Mouse (Mus musculus) heart, adult 2 months (tissue): Measurements from ENCODE around the gene Hoxa11. TPM values are rescaled to one million over a fixed set of nuclear protein-coding genes. Genes with fewer than 3 reads are reported as not detected.

Experiments
- DNase-seq, 2 experiments: peaks; one replicate each; pipeline ENCODE4 v3.0.0; 2021
- H3K27ac ChIP-seq: fragments of 200-600 bp; 2 replicates; pipeline ENCODE4 v1.8.1; 2022
- H3K27me3 ChIP-seq: fragments of 200-500 bp; 2 replicates; pipeline ENCODE4 v1.6.1; 2012; ENCODE audit warnings: mild to moderate bottlenecking, low read length, inconsistent platforms, mixed read lengths; ENCODE audit not compliant: control insufficient read depth, insufficient read depth
- H3K36me3 ChIP-seq: fragments of 200-500 bp; 2 replicates; pipeline ENCODE4 v1.6.1; 2012; ENCODE audit warnings: low read length, inconsistent platforms; ENCODE audit not compliant: control insufficient read depth, insufficient read depth
- H3K4me1 ChIP-seq: fragments of 200-500 bp; 2 replicates; pipeline ENCODE4 v1.6.1; 2011; ENCODE audit warnings: low read length; ENCODE audit not compliant: control insufficient read depth, insufficient read depth
- H3K4me3 ChIP-seq: fragments of 200-600 bp; 2 replicates; pipeline ENCODE4 v1.8.1; 2022
- H3K79me2 ChIP-seq: fragments of 200-500 bp; replicated peaks from 2 replicates; pipeline ENCODE4 v1.6.1; 2012; ENCODE audit warnings: mild to moderate bottlenecking, inconsistent platforms, low read length, moderate library complexity, mixed read lengths; ENCODE audit not compliant: control insufficient read depth, insufficient read depth
- H3K9ac ChIP-seq: fragments of 200-500 bp; 2 replicates; pipeline ENCODE4 v1.6.1; 2012; ENCODE audit warnings: low read depth, mild to moderate bottlenecking, control low read depth, inconsistent platforms, low read length, mixed read lengths
- CTCF ChIP-seq: fragments of 200-600 bp; IDR thresholded peaks from 2 replicates; pipeline ENCODE4 v1.8.1; 2022; ENCODE audit warnings: antibody characterized with exemption, mild to moderate bottlenecking, moderate library complexity
- EP300 ChIP-seq: fragments of 200-500 bp; IDR thresholded peaks from 2 replicates; pipeline ENCODE4 v1.6.1; 2011; ENCODE audit warnings: low read depth, low read length, control low read depth; ENCODE audit not compliant: insufficient read depth
- POLR2A ChIP-seq: fragments of 200-500 bp; IDR thresholded peaks from 2 replicates; pipeline ENCODE4 v1.6.1; 2011; ENCODE audit warnings: mild to moderate bottlenecking, low read depth, low read length, control low read depth; ENCODE audit not compliant: insufficient read depth
- WGBS: fragments of 180-500 bp; shearing (Covaris S2); methylation state at CpG from one replicate; pipeline ENCODE4 v1.1.7; 2018; 5-methylcytosine and 5-hydroxymethylcytosine counted together
- intact Hi-C: fragments of 180-260 bp; cut with DNase I; formaldehyde crosslinking; loops from one replicate; pipeline ENCODE4 v1.15.1; 2025
- polyA plus RNA-seq: library from polyadenylated mRNA; depleted of rRNA; stranded (reverse); fragments of >200 nt; gene quantifications from 2 replicates; pipeline ENCODE4 v1.2.3, GENCODE M21; 2012
- total RNA-seq, 2 experiments: library from RNA; stranded (reverse); gene quantifications; 2 replicates each; pipeline ENCODE4 v1.2.3; 2021

Hoxa11 gene
- total and polyA plus RNA-seq, 3 experiments: not detected

DNA sequence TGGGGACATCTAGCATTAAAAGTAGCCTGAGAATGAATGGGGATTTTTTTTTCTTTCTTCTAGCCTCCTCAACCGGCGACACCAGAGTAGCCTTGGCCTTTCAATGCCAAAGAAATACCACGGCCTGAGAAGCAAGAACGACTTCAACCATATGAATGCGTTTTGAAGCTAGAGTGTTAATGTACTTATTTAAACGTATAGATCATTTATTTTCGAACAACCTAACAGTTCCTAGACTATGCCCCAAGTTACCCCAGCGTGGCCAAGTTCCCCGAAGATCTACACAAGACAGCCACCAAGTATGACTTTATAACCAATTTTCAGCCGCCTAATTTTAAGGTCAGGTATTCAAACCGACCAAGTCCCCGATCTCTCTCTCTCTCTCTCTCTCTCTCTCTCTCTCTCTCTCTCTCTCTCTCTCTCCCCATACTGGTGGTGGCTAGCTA is 24.7 kb downstream of the Hoxa11 start:
- Histone ChIP-seq H3K79me2 (no peaks in the 10 kb centered on the region), H3K9ac (no peak overlapping the region), H3K36me3 (no peaks in the 10 kb centered on the region), H3K4me1 (peaks cover 1% of the 10 kb centered on the region; the same call in 1 of the 2 replicates), H3K4me3 (no peak overlapping the region; the same call in 1 of the 2 replicates), H3K27me3 (peaks cover 43% of the 10 kb centered on the region), H3K27ac (no peak overlapping the region)
- TF ChIP-seq CTCF (no peak), EP300 (no peak), POLR2A (no peak)
- peak in 1 of 2 experiments; percentile 25 for DNase-seq
- 21% methylated on average over 12 of the region's 12 CpGs for WGBS
- intact Hi-C loops: loop anchor here (1.0 to 5.0 kb wide), 4 partner anchors 10 to 839 kb away; no protein-coding TSS in a partner anchor

DNA sequence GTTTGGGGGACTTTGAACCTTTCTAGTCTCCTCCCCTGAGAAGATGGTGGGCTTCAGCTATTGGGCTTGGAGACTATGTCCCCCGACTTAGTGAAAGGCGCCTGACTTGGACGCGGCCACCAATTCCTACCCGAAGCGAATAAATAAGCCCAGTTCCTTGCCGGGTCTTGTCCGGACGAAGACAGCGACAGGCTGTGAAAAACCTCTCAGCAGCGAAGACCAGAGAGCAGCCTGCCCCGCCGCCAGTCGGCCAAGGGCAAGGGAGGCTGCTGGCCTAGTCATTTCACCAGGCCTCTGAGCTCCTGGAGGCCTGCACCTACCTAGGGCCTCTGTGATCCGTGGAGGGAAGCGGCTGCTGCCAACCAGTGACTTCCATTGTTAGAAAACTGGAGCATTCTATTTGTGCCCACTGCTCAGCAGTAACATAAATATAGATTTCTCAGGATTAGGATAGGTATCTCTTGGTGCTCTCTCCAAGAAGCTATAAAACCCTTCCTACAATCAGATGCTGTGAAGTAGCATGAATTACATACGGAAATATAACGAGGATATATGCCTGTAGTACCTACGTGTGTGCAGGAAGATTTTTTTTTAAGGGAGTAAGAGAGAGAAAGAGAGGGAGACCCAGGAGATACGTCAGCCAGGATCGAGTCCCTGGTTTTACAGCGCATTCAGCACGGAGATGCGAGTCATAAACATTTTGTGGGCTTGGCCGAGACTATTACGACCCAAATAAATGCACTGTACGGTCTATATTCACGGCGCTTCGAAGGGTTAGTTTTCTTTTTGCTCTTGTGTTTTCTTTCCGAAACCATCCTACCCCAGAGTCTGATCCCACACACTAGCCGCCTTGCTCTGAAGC is 25.4 kb downstream of the Hoxa11 start:
- Histone ChIP-seq H3K79me2 (no peaks in the 10 kb centered on the region), H3K4me3 (no peak overlapping the region), H3K36me3 (no peaks in the 10 kb centered on the region), H3K27ac (no peak overlapping the region), H3K4me1 (peaks cover 1% of the 10 kb centered on the region; the same call in 1 of the 2 replicates), H3K27me3 (peaks cover 41% of the 10 kb centered on the region), H3K9ac (no peak overlapping the region)
- TF ChIP-seq POLR2A: no peak
- no peak for TF ChIP-seq CTCF
- TF ChIP-seq EP300: no peak
- peak in 1 of 2 experiments; percentile 31 for DNase-seq
- 49% methylated on average over 32 of the region's 32 CpGs for WGBS
- intact Hi-C loops: loop anchor here (2.0 to 5.0 kb wide), 3 partner anchors 343 to 838 kb away; no protein-coding TSS in a partner anchor

DNA sequence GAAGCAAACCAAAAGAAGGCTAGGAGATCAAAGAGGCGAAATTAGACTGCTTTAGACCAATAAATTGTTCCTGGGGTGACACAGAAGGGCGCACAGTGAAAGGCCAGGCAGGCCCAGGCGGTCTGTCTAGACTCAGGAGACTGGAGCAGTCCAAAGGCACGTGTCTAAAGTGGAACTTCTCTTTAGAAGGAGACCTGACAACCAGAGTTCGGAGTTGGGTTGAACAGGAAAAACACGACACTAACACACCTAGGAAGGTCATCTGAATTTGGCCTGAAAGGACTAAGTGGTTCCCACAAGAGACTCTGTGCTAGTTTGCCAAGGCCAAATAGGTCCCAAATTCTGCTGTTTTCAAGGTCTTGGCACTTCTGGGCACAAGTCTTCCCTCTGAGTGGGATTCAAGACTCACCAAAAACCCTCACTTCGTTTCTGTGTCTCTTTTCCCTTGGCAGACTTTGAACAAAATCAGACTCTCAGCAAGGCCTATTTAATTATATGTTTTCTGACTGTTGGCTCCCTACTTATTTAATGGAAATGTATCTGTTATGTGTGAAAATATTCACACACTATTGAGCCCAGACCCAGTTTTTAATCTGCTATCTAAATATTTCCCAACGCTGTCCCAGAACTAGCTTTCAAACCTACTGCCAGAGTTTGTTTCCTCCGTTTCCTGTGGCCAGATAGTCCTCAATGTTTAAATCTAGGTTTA is 26.2 kb downstream of the Hoxa11 start:
- no peaks in the 10 kb centered on the region for H3K79me2 ChIP-seq
- TF ChIP-seq EP300 (no peak), POLR2A (no peak), CTCF (no peak)
- H3K27me3 ChIP-seq: peaks cover 42% of the 10 kb centered on the region
- H3K4me3 ChIP-seq: no peak overlapping the region
- peak in 1 of 2 experiments; percentile 16 for DNase-seq
- H3K27ac ChIP-seq: no peak overlapping the region
- intact Hi-C loops: loop anchor here (5.0 kb wide), 1 partner anchor 33 kb away; no protein-coding TSS in a partner anchor
- H3K36me3 ChIP-seq: no peaks in the 10 kb centered on the region
- WGBS: 60% methylated on average over 9 of the region's 9 CpGs
- H3K4me1 ChIP-seq: peaks cover 1% of the 10 kb centered on the region; the same call in 1 of the 2 replicates
- H3K9ac ChIP-seq: no peak overlapping the region

- DNase-seq: peak in 1 of 2 experiments; percentile 20
- H3K36me3 ChIP-seq: no peaks in the 10 kb centered on the region
- H3K9ac ChIP-seq: no peak overlapping the region
- H3K27me3 ChIP-seq: peaks cover 45% of the 10 kb centered on the region
- TF ChIP-seq CTCF (no peak), POLR2A (no peak), EP300 (no peak)
- H3K79me2 ChIP-seq: no peaks in the 10 kb centered on the region
- peaks cover 1% of the 10 kb centered on the region; the same call in 1 of the 2 replicates for H3K4me1 ChIP-seq
- no peak overlapping the region for H3K27ac ChIP-seq
- no peak overlapping the region for H3K4me3 ChIP-seq
- 18% methylated on average over 14 of the region's 14 CpGs for WGBS
- intact Hi-C loops: loop anchor here (5.0 kb wide), 1 partner anchor 34 kb away; no protein-coding TSS in a partner anchor
These were observed 26.9 kb downstream of the Hoxa11 start for GRCm38 (mm10) chr6:52218643-52219215.

DNA sequence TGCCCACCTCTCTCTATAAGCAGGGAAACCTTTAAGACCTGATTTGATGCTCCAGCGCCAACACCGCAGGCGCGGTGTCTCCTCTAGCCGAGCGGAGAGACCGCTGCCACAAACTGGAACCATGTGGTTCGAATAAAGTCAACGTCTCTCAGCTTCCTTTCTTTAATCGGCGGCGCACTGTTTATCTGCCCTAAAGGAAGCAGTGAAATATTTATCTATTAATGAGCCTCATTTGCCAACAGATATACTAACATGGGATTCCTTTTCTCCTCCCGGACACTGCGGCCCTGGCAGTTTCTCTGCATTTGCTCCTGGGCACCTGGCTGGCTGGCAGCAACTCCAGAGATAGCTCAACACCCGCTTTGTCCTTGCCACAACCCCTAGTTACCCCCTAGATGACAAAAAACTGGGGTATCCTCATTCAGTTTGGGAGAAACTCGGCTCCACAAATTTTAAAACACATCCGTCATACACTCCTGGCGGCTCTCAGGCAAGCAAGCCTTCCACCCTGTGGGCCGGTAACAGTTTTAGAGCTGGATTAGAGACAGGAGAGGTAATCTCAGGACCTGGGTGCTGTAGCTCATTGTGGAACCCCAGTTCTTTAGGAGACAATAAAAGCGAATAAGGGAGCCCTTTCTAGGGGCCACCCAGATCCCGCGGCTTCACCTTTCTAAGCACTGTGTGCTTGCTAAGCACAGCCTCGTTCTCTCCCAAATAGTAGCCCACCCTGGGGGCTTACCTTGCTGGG is 27.5 kb downstream of the Hoxa11 start:
- TF ChIP-seq CTCF: no peak
- TF ChIP-seq POLR2A: no peak
- TF ChIP-seq EP300: no peak

More for the DNA sequence above, 27.5 kb downstream of the Hoxa11 start:
- 9% methylated on average over 23 of the region's 23 CpGs for WGBS
- intact Hi-C loops: loop anchor here (5.0 kb wide), 1 partner anchor 34 kb away; no protein-coding TSS in a partner anchor
- H3K79me2 ChIP-seq: no peaks in the 10 kb centered on the region
- H3K27ac ChIP-seq: no peak overlapping the region
- no peak overlapping the region; the same call in 1 of the 2 replicates for H3K4me3 ChIP-seq
- H3K36me3 ChIP-seq: no peaks in the 10 kb centered on the region
- peak in 1 of 2 experiments; percentile 25 for DNase-seq
- no peak overlapping the region for H3K9ac ChIP-seq
- H3K4me1 ChIP-seq: peaks cover 1% of the 10 kb centered on the region; the same call in 1 of the 2 replicates
- peaks cover 49% of the 10 kb centered on the region for H3K27me3 ChIP-seq
